Mouse (Mus musculus): ENCODE data around the gene Ttc28.

- no peak for TF ChIP-seq CTCF (IDR thresholded peaks at IDR 0.05; ENCODE audit: insufficient read depth, low read length)
- no peak for TF ChIP-seq POLR2A (IDR thresholded peaks at IDR 0.05; ENCODE audit: borderline replicate concordance, extremely low read depth, low read depth, low read length)
Measured at GRCm38 (mm10) chr5:110960890-110961289, 81.3 kb downstream of the Ttc28 start.
